In genomic region chrX:11490146-11490693, GRCm38 (mm10) we compare ENCODE assay signal across 15 mouse cellular contexts.
DNase-seq lines count a peak whose midpoint lies in the region; ATAC-seq and TF ChIP-seq lines count a peak whose summit lies in the region.
"Had no signal": no experiment of that assay in that cellular context is flagged by ENCODE, and none has a peak within 500 bp of the region (broad histone marks: within the 10 kb centered on the region; RNA-seq: fewer than 3 reads in every experiment).

No protein-coding gene starts in this region.

- H3K9me3 ChIP-seq in heart, embryonic 10.5 days, result no peaks in the 10 kb centered on the region
- H3K9me3 ChIP-seq in midbrain, embryonic 12.5 days, result no peaks in the 10 kb centered on the region
- no peaks in the 10 kb centered on the region for H3K9me3 ChIP-seq in midbrain, postnatal 0 days (ENCODE audit: low read length)
- H3K9me3 ChIP-seq in embryonic facial prominence, embryonic 15.5 days (replicated peaks), result no peaks in the 10 kb centered on the region
- H3K9me3 ChIP-seq in hindbrain, embryonic 14.5 days (ENCODE audit: control insufficient read depth, low read length), result no peaks in the 10 kb centered on the region

- TF ChIP-seq EP300 in heart, adult 2 months (IDR thresholded peaks at IDR 0.05; ENCODE audit: insufficient read depth, low read depth, low read length), result no peak

- H3K36me3 ChIP-seq in heart, embryonic 10.5 days, result no peaks in the 10 kb centered on the region
- no peaks in the 10 kb centered on the region for H3K36me3 ChIP-seq in heart, adult 2 months (ENCODE audit: control insufficient read depth, insufficient read depth, low read length)
- H3K36me3 ChIP-seq in midbrain, embryonic 12.5 days, result no peaks in the 10 kb centered on the region
- H3K36me3 ChIP-seq in midbrain, postnatal 0 days (ENCODE audit: insufficient read depth, low read length), result no peaks in the 10 kb centered on the region
- H3K36me3 ChIP-seq in embryonic facial prominence, embryonic 15.5 days, result no peaks in the 10 kb centered on the region
- no peaks in the 10 kb centered on the region for H3K36me3 ChIP-seq in hindbrain, embryonic 14.5 days (replicated peaks; ENCODE audit: control insufficient read depth, insufficient read depth)

- intact Hi-C loops in heart, adult 2 months (cut with DNase I), result loop anchor here (5.0 kb wide), 1 partner anchor 73 kb away; no protein-coding TSS in a partner anchor

- H3K27me3 ChIP-seq in heart, embryonic 10.5 days (ENCODE audit: insufficient read depth, poor library complexity, severe bottlenecking), result peaks cover 51% of the 10 kb centered on the region; the same call in 1 of the 2 replicates
- no peaks in the 10 kb centered on the region for H3K27me3 ChIP-seq in heart, adult 2 months (ENCODE audit: control insufficient read depth, insufficient read depth, low read length)
- H3K27me3 ChIP-seq in midbrain, embryonic 12.5 days, result peaks cover 3% of the 10 kb centered on the region; the same call in 1 of the 2 replicates
- no peaks in the 10 kb centered on the region for H3K27me3 ChIP-seq in midbrain, postnatal 0 days (ENCODE audit: insufficient read depth, low read length)
- H3K27me3 ChIP-seq in embryonic facial prominence, embryonic 15.5 days, result no peaks in the 10 kb centered on the region
- no peaks in the 10 kb centered on the region; the same call in 1 of the 2 replicates for H3K27me3 ChIP-seq in hindbrain, embryonic 14.5 days (ENCODE audit: control insufficient read depth, insufficient read depth, low read length)

- H3K4me1 ChIP-seq in heart, embryonic 10.5 days, result peaks cover 4% of the 10 kb centered on the region; the same call in 1 of the 2 replicates
- H3K4me1 ChIP-seq in heart, adult 2 months (ENCODE audit: control insufficient read depth, insufficient read depth, low read length), result no peaks in the 10 kb centered on the region; the same call in 1 of the 2 replicates
- H3K4me1 ChIP-seq in midbrain, embryonic 12.5 days, result peaks cover 45% of the 10 kb centered on the region
- H3K4me1 ChIP-seq in midbrain, postnatal 0 days (ENCODE audit: insufficient read depth, low read length), result no peaks in the 10 kb centered on the region
- peaks cover 21% of the 10 kb centered on the region for H3K4me1 ChIP-seq in embryonic facial prominence, embryonic 15.5 days
- H3K4me1 ChIP-seq in hindbrain, embryonic 14.5 days (replicated peaks; ENCODE audit: control insufficient read depth, insufficient read depth, low read length), result peaks cover 31% of the 10 kb centered on the region; the same call in 1 of the 2 replicates
- H3K4me1 ChIP-seq: megakaryocyte, embryonic 14.5 days had no signal

- TF ChIP-seq POLR2A in heart, adult 2 months (IDR thresholded peaks at IDR 0.05; ENCODE audit: insufficient read depth, low read depth, low read length), result no peak

- H3K4me2 ChIP-seq in midbrain, embryonic 12.5 days (replicated peaks), result no peak overlapping the region
- no peak overlapping the region for H3K4me2 ChIP-seq in midbrain, postnatal 0 days (ENCODE audit: low read depth, low read length, poor library complexity, severe bottlenecking)
- no peak overlapping the region for H3K4me2 ChIP-seq in embryonic facial prominence, embryonic 15.5 days (replicated peaks)
- no peak overlapping the region for H3K4me2 ChIP-seq in hindbrain, embryonic 14.5 days (replicated peaks)

- no peak for ATAC-seq in midbrain, embryonic 12.5 days (ENCODE audit: low FRiP score, low read depth)
- ATAC-seq in midbrain, postnatal 0 days (ENCODE audit: low FRiP score), result no peak
- 0 out of 2 replicates have a peak, but pooled peaks have one; percentile 16 for ATAC-seq in embryonic facial prominence, embryonic 15.5 days (ENCODE audit: insufficient number of reproducible peaks, low FRiP score, low TSS enrichment, low read depth)
- ATAC-seq in hindbrain, embryonic 14.5 days (ENCODE audit: low FRiP score), result no peak
- ATAC-seq: intestine, postnatal 0 days; liver, postnatal 0 days had no signal

- H3K27ac ChIP-seq in heart, embryonic 10.5 days, result peak overlapping the region; percentile 29; the same call in 1 of the 2 replicates
- no peak overlapping the region for H3K27ac ChIP-seq in heart, adult 2 months
- H3K27ac ChIP-seq in midbrain, embryonic 12.5 days (replicated peaks), result 0 out of 2 replicates have a peak overlapping the region, but pooled peaks have one; percentile 39
- no peak overlapping the region for H3K27ac ChIP-seq in midbrain, postnatal 0 days (ENCODE audit: low read depth, low read length)
- H3K27ac ChIP-seq in embryonic facial prominence, embryonic 15.5 days (replicated peaks), result no peak overlapping the region; the same call in 1 of the 2 replicates
- H3K27ac ChIP-seq in hindbrain, embryonic 14.5 days, result 0 out of 2 replicates have a peak overlapping the region, but pooled peaks have one; percentile 16
- no peak overlapping the region for H3K27ac ChIP-seq in layer of hippocampus, adult 2 months
- H3K27ac ChIP-seq: left cerebral cortex, adult 2 months had no signal

- H3K79me2 ChIP-seq in heart, adult 2 months (replicated peaks; ENCODE audit: control insufficient read depth, insufficient read depth, low read length), result no peaks in the 10 kb centered on the region

- no peak for TF ChIP-seq CTCF in heart, adult 2 months (IDR thresholded peaks at IDR 0.05)
- TF ChIP-seq CTCF in midbrain, postnatal 0 days (IDR thresholded peaks at IDR 0.05), result no peak
- TF ChIP-seq CTCF in layer of hippocampus, adult 2 months (conservative IDR thresholded peaks at IDR 0.05), result no peak

- no peak for DNase-seq in heart, embryonic 10.5 days (ENCODE audit: low spot score)
- no peak for DNase-seq in heart, adult 2 months
- DNase-seq in midbrain, postnatal 0 days (ENCODE audit: low spot score), result no peak
- DNase-seq in hindbrain, embryonic 14.5 days (ENCODE audit: low spot score), result no peak
- no peak for DNase-seq in layer of hippocampus, adult 2 months (ENCODE audit: low spot score in 2 of 2)
- DNase-seq: cerebellum, adult 9-11 months; heart, postnatal 14 days; kidney, postnatal 36 days; liver, postnatal 0 days; thymus, adult 2 months had no signal

- no peak overlapping the region for H3K9ac ChIP-seq in heart, adult 2 months (ENCODE audit: low read depth, low read length)
- no peak overlapping the region for H3K9ac ChIP-seq in midbrain, embryonic 12.5 days (replicated peaks)
- no peak overlapping the region for H3K9ac ChIP-seq in midbrain, postnatal 0 days (replicated peaks; ENCODE audit: low read length, poor library complexity, severe bottlenecking)
- no peak overlapping the region for H3K9ac ChIP-seq in embryonic facial prominence, embryonic 15.5 days
- H3K9ac ChIP-seq in hindbrain, embryonic 14.5 days, result no peak overlapping the region
- H3K9ac ChIP-seq: liver, postnatal 0 days had no signal

- no peak overlapping the region for H3K4me3 ChIP-seq in heart, embryonic 10.5 days
- no peak overlapping the region for H3K4me3 ChIP-seq in heart, adult 2 months
- no peak overlapping the region for H3K4me3 ChIP-seq in midbrain, embryonic 12.5 days
- no peak overlapping the region for H3K4me3 ChIP-seq in midbrain, postnatal 0 days (ENCODE audit: low read depth, low read length)
- no peak overlapping the region for H3K4me3 ChIP-seq in embryonic facial prominence, embryonic 15.5 days (replicated peaks)
- H3K4me3 ChIP-seq in hindbrain, embryonic 14.5 days (replicated peaks; ENCODE audit: low read length), result no peak overlapping the region
- H3K4me3 ChIP-seq in layer of hippocampus, adult 2 months, result no peak overlapping the region
- H3K4me3 ChIP-seq: left cerebral cortex, adult 2 months; megakaryocyte, embryonic 14.5 days had no signal

- 68% methylated on average over 5 of the region's 5 CpGs for WGBS in heart, embryonic 10.5 days
- WGBS in heart, adult 2 months, result 67% methylated on average over 5 of the region's 5 CpGs
- WGBS in midbrain, embryonic 12.5 days, result 42% methylated on average over 5 of the region's 5 CpGs
- 35% methylated on average over 5 of the region's 5 CpGs for WGBS in midbrain, postnatal 0 days
- WGBS in embryonic facial prominence, embryonic 15.5 days, result 40% methylated on average over 5 of the region's 5 CpGs
- WGBS in hindbrain, embryonic 14.5 days, result 30% methylated on average over 5 of the region's 5 CpGs

Comparison
In these comparisons a context has a peak if more than half of its experiments do, and no peak if none do; other contexts are left out.
1. H3K27ac ChIP-seq: peak in heart, embryonic 10.5 days (single experiment), midbrain, embryonic 12.5 days (single experiment) and hindbrain, embryonic 14.5 days (single experiment); none in heart, adult 2 months (single experiment), midbrain, postnatal 0 days (single experiment), embryonic facial prominence, embryonic 15.5 days (single experiment) and layer of hippocampus, adult 2 months (single experiment).